Mouse (Mus musculus) Patski (cell line): ENCODE results near the gene Chn2. TPM values are rescaled to one million over a fixed set of nuclear protein-coding genes. Genes with fewer than 3 reads are reported as not detected.

ENCODE experiments used
- ATAC-seq: fragments of 100-300 bp; one replicate; pipeline ENCODE4 v1.8.0; 2021
- CTCF ChIA-PET: fragments of 350-600 bp; sonication (Branson Sonifier 250); formaldehyde crosslinking; loops from one replicate; lab custom pipeline; 2022; ENCODE audit warnings: inconsistent platforms; lab: Charles Lee
- POLR2A ChIA-PET: fragments of 350-600 bp; sonication (Branson Sonifier 250); formaldehyde crosslinking; loops from one replicate; lab custom pipeline; 2022; ENCODE audit warnings: antibody characterized with exemption, inconsistent platforms; lab: Charles Lee
- DNase-seq: peaks from one replicate; pipeline ENCODE4 v3.0.0-alpha.2; 2011; ENCODE audit warnings: low read depth, low spot score
- H3K27me3 ChIP-seq: fragments of 371-371 bp; one replicate; pipeline ENCODE4 v1.5.1; 2021
- CTCF ChIP-seq: fragments of 100-300 bp; IDR thresholded peaks from one replicate; pipeline ENCODE4 v1.5.1; 2021
- in situ Hi-C: fragments of 300-500 bp; cut with MboI; formaldehyde crosslinking; loops from 3 replicates; pipeline ENCODE4 v1.11.1; 2018; ENCODE audit warnings: low pct_unique_long_range_greater_than_20kb, mixed read lengths
- polyA plus RNA-seq: library from polyadenylated mRNA; unstranded; gene quantifications from one replicate; pipeline ENCODE4 v1.2.3, GENCODE M21; 2021

Gene Chn2
- polyA plus RNA-seq, 1 experiment from 2014 or later = 15.7 TPM

- ChIA-PET CTCF (interaction anchor here (1.0 to 1.4 kb wide), 4 partner anchors 11 to 36 kb away, joined by 3 to 4 read pairs (median 3); no protein-coding TSS in a partner anchor), POLR2A (interaction anchor here (1.1 kb wide), 1 partner anchor 37 kb away, joined by 3 read pairs; no protein-coding TSS in a partner anchor)
- no peak for TF ChIP-seq CTCF
- no peaks in the 10 kb centered on the region for H3K27me3 ChIP-seq
- in situ Hi-C loops = no loop called here
- no peak for DNase-seq
- ATAC-seq = no peak
Measured at GRCm38 (mm10) chr6:54126993-54127697, 87.8 kb downstream of the Chn2 start.

- ChIA-PET POLR2A (no interaction called here), CTCF (no interaction called here)
- no peak for TF ChIP-seq CTCF
- no peaks in the 10 kb centered on the region for H3K27me3 ChIP-seq
- in situ Hi-C loops = no loop called here
- DNase-seq (no peak), ATAC-seq (no peak)
Measured at GRCm38 (mm10) chr6:54128702-54129101, 89.3 kb downstream of the Chn2 start.

GRCm38 (mm10) chr6:54129570-54129969 lies 90.2 kb downstream of the Chn2 start:
- in situ Hi-C loops = no loop called here
- ChIA-PET POLR2A (no interaction called here), CTCF (interaction anchor here (1.5 to 2.0 kb wide), 2 partner anchors 15 to 33 kb away, joined by 4 to 5 read pairs; no protein-coding TSS in a partner anchor)
- no peaks in the 10 kb centered on the region for H3K27me3 ChIP-seq
- DNase-seq = no peak
- no peak for TF ChIP-seq CTCF
- no peak for ATAC-seq

- H3K27me3 ChIP-seq = no peaks in the 10 kb centered on the region
- no peak for ATAC-seq
- in situ Hi-C loops = no loop called here
- POLR2A ChIA-PET = interaction anchor here (0.5 kb wide), 1 partner anchor 31 kb away, joined by 3 read pairs; no protein-coding TSS in a partner anchor
- DNase-seq = no peak
- TF ChIP-seq CTCF = no peak
- CTCF ChIA-PET = interaction anchor here (0.7 to 2.0 kb wide), 2 partner anchors 31 to 88 kb away, joined by 3 to 5 read pairs; no protein-coding TSS in a partner anchor
Measured at GRCm38 (mm10) chr6:54130881-54131280, 91.5 kb downstream of the Chn2 start.

- no peaks in the 10 kb centered on the region for H3K27me3 ChIP-seq
- DNase-seq (no peak), ATAC-seq (no peak)
- CTCF ChIA-PET = no interaction called here
- in situ Hi-C loops = no loop called here
- POLR2A ChIA-PET = no interaction called here
- TF ChIP-seq CTCF = no peak
Measured at GRCm38 (mm10) chr6:54132576-54132975, 93.2 kb downstream of the Chn2 start.

GRCm38 (mm10) chr6:54133231-54133630 lies 93.9 kb downstream of the Chn2 start:
- POLR2A ChIA-PET = no interaction called here
- CTCF ChIA-PET = no interaction called here
- ATAC-seq = no peak
- H3K27me3 ChIP-seq = no peaks in the 10 kb centered on the region
- no peak for DNase-seq
- no peak for TF ChIP-seq CTCF
- in situ Hi-C loops = no loop called here

- no peak for DNase-seq
- no peak for TF ChIP-seq CTCF
- CTCF ChIA-PET = no interaction called here
- ATAC-seq = no peak
- no peaks in the 10 kb centered on the region for H3K27me3 ChIP-seq
- POLR2A ChIA-PET = no interaction called here
- in situ Hi-C loops = no loop called here
Measured at GRCm38 (mm10) chr6:54138157-54138556, 98.8 kb downstream of the Chn2 start.

GRCm38 (mm10) chr6:54140488-54140887 lies 101.1 kb downstream of the Chn2 start:
- in situ Hi-C loops = no loop called here
- H3K27me3 ChIP-seq = no peaks in the 10 kb centered on the region
- no peak for ATAC-seq
- CTCF ChIA-PET = interaction anchor here (0.9 kb wide), 1 partner anchor 30 kb away, joined by 3 read pairs; no protein-coding TSS in a partner anchor
- no peak for TF ChIP-seq CTCF
- no peak for DNase-seq
- POLR2A ChIA-PET = no interaction called here

GRCm38 (mm10) chr6:54141165-54141564 lies 101.8 kb downstream of the Chn2 start:
- no peak for ATAC-seq
- no peaks in the 10 kb centered on the region for H3K27me3 ChIP-seq
- in situ Hi-C loops = no loop called here
- no peak for TF ChIP-seq CTCF
- no peak for DNase-seq
- POLR2A ChIA-PET = no interaction called here
- CTCF ChIA-PET = interaction anchor here (0.9 kb wide), 1 partner anchor 31 kb away, joined by 3 read pairs; no protein-coding TSS in a partner anchor

- CTCF ChIA-PET = no interaction called here
- no peaks in the 10 kb centered on the region for H3K27me3 ChIP-seq
- POLR2A ChIA-PET = no interaction called here
- TF ChIP-seq CTCF = no peak
- ATAC-seq (no peak), DNase-seq (no peak)
- in situ Hi-C loops = no loop called here
Measured at GRCm38 (mm10) chr6:54142848-54143651, 103.7 kb downstream of the Chn2 start.

- DNase-seq (no peak), ATAC-seq (no peak)
- CTCF ChIA-PET = interaction anchor here (0.8 to 1.2 kb wide), 2 partner anchors 14 to 17 kb away, joined by 3 to 4 read pairs; no protein-coding TSS in a partner anchor
- in situ Hi-C loops = no loop called here
- H3K27me3 ChIP-seq = no peaks in the 10 kb centered on the region
- POLR2A ChIA-PET = no interaction called here
- no peak for TF ChIP-seq CTCF
Measured at GRCm38 (mm10) chr6:54143652-54143960, 104.3 kb downstream of the Chn2 start.
